Mouse (Mus musculus) CH12.LX (cell line): ENCODE results near the gene Olfr1364.

Experiments used
- CHD1 ChIP-seq: IDR thresholded peaks from 2 replicates; pipeline ENCODE4 v1.6.1; 2012; ENCODE audit warnings: low read depth, low read length, improper control_type of control experiment, inconsistent platforms
- CTCF ChIP-seq, 2 experiments: IDR thresholded peaks in 1 of 2; conservative IDR thresholded peaks in 1 of 2; 2 replicates each; pipeline ENCODE4 v1.5.1; 2011 to 2012; ENCODE audit warnings: low read depth in 2 of 2, low read length in 2 of 2, improper control_type of control experiment in 1 of 2, inconsistent platforms in 1 of 2, mild to moderate bottlenecking in 1 of 2, moderate library complexity in 1 of 2
- EP300 ChIP-seq: IDR thresholded peaks from 2 replicates; pipeline ENCODE4 v1.6.1; 2011; ENCODE audit warnings: low read length, improper control_type of control experiment
- GABPA ChIP-seq: IDR thresholded peaks from 2 replicates; pipeline ENCODE4 v1.6.1; 2012; ENCODE audit warnings: low read depth, low read length, improper control_type of control experiment, inconsistent platforms; ENCODE audit not compliant: insufficient replicate concordance
- POLR2A ChIP-seq: IDR thresholded peaks from 2 replicates; pipeline ENCODE4 v1.6.1; 2011; ENCODE audit warnings: low read depth, mild to moderate bottlenecking, improper control_type of control experiment, low read length
- POLR2AphosphoS2 ChIP-seq: IDR thresholded peaks from 2 replicates; pipeline ENCODE4 v1.6.1; 2011; ENCODE audit warnings: low read depth, low read length, improper control_type of control experiment
- RCOR1 ChIP-seq: conservative IDR thresholded peaks from 2 replicates; pipeline ENCODE4 v1.6.1; 2012; ENCODE audit warnings: low read depth, mild to moderate bottlenecking, inconsistent platforms, low read length, improper control_type of control experiment
- TBP ChIP-seq: conservative IDR thresholded peaks from 2 replicates; pipeline ENCODE4 v1.6.1; 2011; ENCODE audit warnings: low read depth, low read length, improper control_type of control experiment
- TCF12 ChIP-seq: IDR thresholded peaks from 2 replicates; pipeline ENCODE4 v1.6.1; 2014; ENCODE audit warnings: low read depth, mild to moderate bottlenecking, inconsistent platforms, low read length, improper control_type of control experiment
- UBTF ChIP-seq: IDR thresholded peaks from 2 replicates; pipeline ENCODE4 v1.6.1; 2012; ENCODE audit warnings: low read depth, mild to moderate bottlenecking, inconsistent platforms, low read length, improper control_type of control experiment, moderate library complexity
- USF1 ChIP-seq: IDR thresholded peaks from 2 replicates; pipeline ENCODE4 v1.6.1; 2014; ENCODE audit warnings: low read depth, mild to moderate bottlenecking, inconsistent platforms, low read length, improper control_type of control experiment
- USF2 ChIP-seq: conservative IDR thresholded peaks from 2 replicates; pipeline ENCODE4 v1.6.1; 2011; ENCODE audit warnings: low read depth, low read length, improper control_type of control experiment
- ZNF384 ChIP-seq: IDR thresholded peaks from 2 replicates; pipeline ENCODE4 v1.6.1; 2012; ENCODE audit warnings: low read depth, low read length, improper control_type of control experiment, inconsistent platforms

GRCm38 (mm10) chr13:21549487-21549886 is 32.1 kb downstream of the Olfr1364 start:
- TF ChIP-seq CTCF (conservative IDR thresholded peaks at IDR 0.05 in 1 of 2, IDR thresholded peaks at IDR 0.05 in 1 of 2; ENCODE audit: low read depth in 2 of 2, low read length in 2 of 2) (no peak), RCOR1 (no peak), EP300 (no peak), TCF12 (no peak), ZNF384 (no peak), POLR2A (no peak), POLR2AphosphoS2 (no peak), TBP (no peak), USF2 (no peak), CHD1 (no peak), UBTF (no peak), USF1 (no peak), GABPA (no peak)
